Mouse (Mus musculus): ENCODE results near the gene Ksr1. TPM values are rescaled to one million over a fixed set of nuclear protein-coding genes. Genes with fewer than 3 reads are reported as not detected.

The Ksr1 gene
- polyA plus RNA-seq, 1 experiment from 2014 or later, result 3.2 TPM

- WGBS, result 54% methylated on average over 8 of the region's 8 CpGs
- Histone ChIP-seq H3K4me2 (ENCODE audit: low read depth, low read length) (no peak overlapping the region), H3K9me3 (replicated peaks; ENCODE audit: control insufficient read depth, low read length) (0 out of 2 replicates have a peak, but pooled peaks cover 7% of the 10 kb centered on the region), H3K4me1 (ENCODE audit: control insufficient read depth, insufficient read depth, low read length) (peaks cover 11% of the 10 kb centered on the region; the same call in 1 of the 2 replicates), H3K36me3 (ENCODE audit: control insufficient read depth, insufficient read depth, low read length) (peaks cover 8% of the 10 kb centered on the region; the same call in 1 of the 2 replicates), H3K9ac (ENCODE audit: low read length) (peak overlapping the region; percentile 21; the same call in 1 of the 2 replicates), H3K27ac (ENCODE audit: low read length) (peak overlapping the region; percentile 27; the same call in 1 of the 2 replicates), H3K4me3 (replicated peaks; ENCODE audit: low read length) (no peak overlapping the region), H3K27me3 (ENCODE audit: control insufficient read depth, insufficient read depth, low read length) (no peaks in the 10 kb centered on the region)
- ATAC-seq (ENCODE audit: insufficient read depth, low FRiP score), result no peak
Observed at GRCm38 (mm10) chr11:79046561-79047155, 99.5 kb downstream of the Ksr1 start.

- H3K4me3 ChIP-seq (replicated peaks; ENCODE audit: low read length), result no peak overlapping the region
- H3K9ac ChIP-seq (ENCODE audit: low read length), result no peak overlapping the region
- H3K36me3 ChIP-seq (ENCODE audit: control insufficient read depth, insufficient read depth, low read length), result peaks cover 12% of the 10 kb centered on the region
- peaks cover 11% of the 10 kb centered on the region; the same call in 1 of the 2 replicates for H3K4me1 ChIP-seq (ENCODE audit: control insufficient read depth, insufficient read depth, low read length)
- ATAC-seq (ENCODE audit: insufficient read depth, low FRiP score), result no peak
- 85% methylated on average over 9 of the region's 9 CpGs for WGBS
- H3K9me3 ChIP-seq (replicated peaks; ENCODE audit: control insufficient read depth, low read length), result 0 out of 2 replicates have a peak, but pooled peaks cover 7% of the 10 kb centered on the region
- H3K27me3 ChIP-seq (ENCODE audit: control insufficient read depth, insufficient read depth, low read length), result no peaks in the 10 kb centered on the region
- no peak overlapping the region for H3K27ac ChIP-seq (ENCODE audit: low read length)
- no peak overlapping the region for H3K4me2 ChIP-seq (ENCODE audit: low read depth, low read length)
Observed at GRCm38 (mm10) chr11:79045231-79045630, 101.0 kb downstream of the Ksr1 start.

- 96% methylated on average over 25 of the region's 25 CpGs for WGBS
Observed at GRCm38 (mm10) chr11:79044798-79045197, 101.4 kb downstream of the Ksr1 start.

GRCm38 (mm10) chr11:79041908-79042430 lies 104.2 kb downstream of the Ksr1 start:
- Histone ChIP-seq H3K4me2 (ENCODE audit: low read depth, low read length) (no peak overlapping the region), H3K9ac (ENCODE audit: low read length) (no peak overlapping the region), H3K9me3 (replicated peaks; ENCODE audit: control insufficient read depth, low read length) (no peaks in the 10 kb centered on the region), H3K27ac (ENCODE audit: low read length) (no peak overlapping the region), H3K27me3 (ENCODE audit: control insufficient read depth, insufficient read depth, low read length) (no peaks in the 10 kb centered on the region), H3K4me1 (ENCODE audit: control insufficient read depth, insufficient read depth, low read length) (peaks cover 5% of the 10 kb centered on the region; the same call in 1 of the 2 replicates), H3K36me3 (ENCODE audit: control insufficient read depth, insufficient read depth, low read length) (peaks cover 12% of the 10 kb centered on the region), H3K4me3 (replicated peaks; ENCODE audit: low read length) (no peak overlapping the region)
- ATAC-seq (ENCODE audit: insufficient read depth, low FRiP score), result no peak
- 79% methylated on average over 14 of the region's 14 CpGs for WGBS

More at GRCm38 (mm10) chr11:79044798-79045197, 101.4 kb downstream of the Ksr1 start:
- no peak for ATAC-seq (ENCODE audit: insufficient read depth, low FRiP score)
- 0 out of 2 replicates have a peak, but pooled peaks cover 7% of the 10 kb centered on the region for H3K9me3 ChIP-seq (replicated peaks; ENCODE audit: control insufficient read depth, low read length)
- peaks cover 11% of the 10 kb centered on the region; the same call in 1 of the 2 replicates for H3K4me1 ChIP-seq (ENCODE audit: control insufficient read depth, insufficient read depth, low read length)
- no peak overlapping the region for H3K27ac ChIP-seq (ENCODE audit: low read length)
- H3K9ac ChIP-seq (ENCODE audit: low read length), result no peak overlapping the region
- H3K36me3 ChIP-seq (ENCODE audit: control insufficient read depth, insufficient read depth, low read length), result peaks cover 12% of the 10 kb centered on the region
- H3K4me2 ChIP-seq (ENCODE audit: low read depth, low read length), result no peak overlapping the region
- no peaks in the 10 kb centered on the region for H3K27me3 ChIP-seq (ENCODE audit: control insufficient read depth, insufficient read depth, low read length)
- H3K4me3 ChIP-seq (replicated peaks; ENCODE audit: low read length), result no peak overlapping the region

- no peak overlapping the region for H3K4me3 ChIP-seq (replicated peaks; ENCODE audit: low read length)
- peaks cover 9% of the 10 kb centered on the region for H3K36me3 ChIP-seq (ENCODE audit: control insufficient read depth, insufficient read depth, low read length)
- WGBS, result 48% methylated on average over 2 of the region's 2 CpGs
- H3K4me1 ChIP-seq (ENCODE audit: control insufficient read depth, insufficient read depth, low read length), result no peaks in the 10 kb centered on the region
- H3K27ac ChIP-seq (ENCODE audit: low read length), result no peak overlapping the region
- no peak overlapping the region for H3K4me2 ChIP-seq (ENCODE audit: low read depth, low read length)
- H3K9ac ChIP-seq (ENCODE audit: low read length), result no peak overlapping the region
- no peaks in the 10 kb centered on the region for H3K9me3 ChIP-seq (replicated peaks; ENCODE audit: control insufficient read depth, low read length)
- no peak for ATAC-seq (ENCODE audit: insufficient read depth, low FRiP score)
- no peaks in the 10 kb centered on the region for H3K27me3 ChIP-seq (ENCODE audit: control insufficient read depth, insufficient read depth, low read length)
Observed at GRCm38 (mm10) chr11:79039488-79039887, 106.7 kb downstream of the Ksr1 start.

- 84% methylated on average over 12 of the region's 12 CpGs for WGBS
- H3K4me1 ChIP-seq (ENCODE audit: control insufficient read depth, insufficient read depth, low read length), result no peaks in the 10 kb centered on the region
- H3K9me3 ChIP-seq (replicated peaks; ENCODE audit: control insufficient read depth, low read length), result no peaks in the 10 kb centered on the region
- H3K27me3 ChIP-seq (ENCODE audit: control insufficient read depth, insufficient read depth, low read length), result no peaks in the 10 kb centered on the region
- no peak for ATAC-seq (ENCODE audit: insufficient read depth, low FRiP score)
- no peak overlapping the region for H3K4me3 ChIP-seq (replicated peaks; ENCODE audit: low read length)
- peaks cover 5% of the 10 kb centered on the region for H3K36me3 ChIP-seq (ENCODE audit: control insufficient read depth, insufficient read depth, low read length)
- no peak overlapping the region for H3K4me2 ChIP-seq (ENCODE audit: low read depth, low read length)
- H3K27ac ChIP-seq (ENCODE audit: low read length), result no peak overlapping the region
- no peak overlapping the region for H3K9ac ChIP-seq (ENCODE audit: low read length)
Observed at GRCm38 (mm10) chr11:79037555-79037954, 108.7 kb downstream of the Ksr1 start.

- no peaks in the 10 kb centered on the region for H3K4me1 ChIP-seq (ENCODE audit: control insufficient read depth, insufficient read depth, low read length)
- H3K9ac ChIP-seq (ENCODE audit: low read length), result no peak overlapping the region
- WGBS, result 71% methylated on average over 13 of the region's 13 CpGs
- no peak for ATAC-seq (ENCODE audit: insufficient read depth, low FRiP score)
- H3K27ac ChIP-seq (ENCODE audit: low read length), result no peak overlapping the region
- H3K4me3 ChIP-seq (replicated peaks; ENCODE audit: low read length), result no peak overlapping the region
- H3K9me3 ChIP-seq (replicated peaks; ENCODE audit: control insufficient read depth, low read length), result no peaks in the 10 kb centered on the region
- peaks cover 4% of the 10 kb centered on the region; the same call in 1 of the 2 replicates for H3K36me3 ChIP-seq (ENCODE audit: control insufficient read depth, insufficient read depth, low read length)
- no peaks in the 10 kb centered on the region for H3K27me3 ChIP-seq (ENCODE audit: control insufficient read depth, insufficient read depth, low read length)
- H3K4me2 ChIP-seq (ENCODE audit: low read depth, low read length), result no peak overlapping the region
Observed at GRCm38 (mm10) chr11:79036324-79036723, 109.9 kb downstream of the Ksr1 start.

- Histone ChIP-seq H3K27ac (ENCODE audit: low read length) (no peak overlapping the region), H3K27me3 (ENCODE audit: control insufficient read depth, insufficient read depth, low read length) (no peaks in the 10 kb centered on the region), H3K9me3 (replicated peaks; ENCODE audit: control insufficient read depth, low read length) (no peaks in the 10 kb centered on the region), H3K9ac (ENCODE audit: low read length) (no peak overlapping the region), H3K4me1 (ENCODE audit: control insufficient read depth, insufficient read depth, low read length) (no peaks in the 10 kb centered on the region), H3K4me3 (replicated peaks; ENCODE audit: low read length) (no peak overlapping the region), H3K4me2 (ENCODE audit: low read depth, low read length) (no peak overlapping the region), H3K36me3 (ENCODE audit: control insufficient read depth, insufficient read depth, low read length) (no peaks in the 10 kb centered on the region)
- 86% methylated on average over 11 of the region's 11 CpGs for WGBS
- ATAC-seq (ENCODE audit: insufficient read depth, low FRiP score), result no peak
Observed at GRCm38 (mm10) chr11:79033636-79034035, 112.6 kb downstream of the Ksr1 start.

GRCm38 (mm10) chr11:79033021-79033420 lies 113.2 kb downstream of the Ksr1 start:
- H3K9me3 ChIP-seq (replicated peaks; ENCODE audit: control insufficient read depth, low read length), result no peaks in the 10 kb centered on the region
- H3K27ac ChIP-seq (ENCODE audit: low read length), result no peak overlapping the region
- no peak for ATAC-seq (ENCODE audit: insufficient read depth, low FRiP score)
- H3K27me3 ChIP-seq (ENCODE audit: control insufficient read depth, insufficient read depth, low read length), result no peaks in the 10 kb centered on the region
- no peak overlapping the region for H3K4me2 ChIP-seq (ENCODE audit: low read depth, low read length)
- 73% methylated on average over 12 of the region's 12 CpGs for WGBS
- H3K4me1 ChIP-seq (ENCODE audit: control insufficient read depth, insufficient read depth, low read length), result no peaks in the 10 kb centered on the region
- no peak overlapping the region for H3K4me3 ChIP-seq (replicated peaks; ENCODE audit: low read length)
- H3K9ac ChIP-seq (ENCODE audit: low read length), result no peak overlapping the region
- no peaks in the 10 kb centered on the region for H3K36me3 ChIP-seq (ENCODE audit: control insufficient read depth, insufficient read depth, low read length)

Measured in stomach, embryonic 16.5 days (tissue).